Mouse (Mus musculus) lung, postnatal 14 days (tissue): ENCODE measurements at regions not wholly inside any gene's neighbourhood (a gene's known extent, or its start where the extent isn't known, plus 50 kb on each side); places are given as distances from the start of the nearest gene placed in this dataset.

Experiments used
- DNase-seq: peaks from one replicate; pipeline ENCODE4 v3.0.0; 2021

DNA sequence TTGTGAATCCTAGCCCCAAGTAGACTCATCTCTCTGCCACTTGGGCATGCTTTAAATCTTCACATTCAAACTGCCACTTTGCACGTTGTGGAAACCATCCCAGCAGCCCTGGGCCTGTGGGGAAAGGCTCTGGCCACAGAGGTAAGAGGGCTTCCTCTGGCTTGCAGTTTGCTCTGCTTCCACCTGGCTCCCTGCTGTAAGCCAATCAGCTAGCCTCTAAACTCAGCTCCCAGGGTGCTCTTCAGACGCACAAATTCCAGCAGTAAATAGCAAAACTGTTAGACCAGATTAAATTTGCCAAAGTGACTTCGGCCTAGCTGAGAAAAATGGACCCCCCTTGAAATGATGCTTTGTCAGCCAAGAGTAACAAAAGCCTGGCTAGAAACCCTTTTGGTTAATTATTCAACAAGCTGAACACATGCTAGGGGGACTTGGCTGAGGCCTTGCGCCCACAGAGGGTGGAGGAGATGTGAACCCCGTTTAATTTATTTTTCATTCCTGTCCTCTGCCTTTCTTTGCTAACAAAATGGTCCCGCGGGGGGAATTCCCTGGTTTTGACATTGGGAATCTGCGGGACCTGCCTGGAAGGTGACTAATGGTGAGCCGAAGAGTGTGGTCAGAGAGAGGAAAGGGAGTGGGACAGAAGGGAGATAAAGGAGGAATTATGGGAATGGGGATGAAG, 84.1 kb upstream of the Cops8 start:
- no peak for DNase-seq

DNA sequence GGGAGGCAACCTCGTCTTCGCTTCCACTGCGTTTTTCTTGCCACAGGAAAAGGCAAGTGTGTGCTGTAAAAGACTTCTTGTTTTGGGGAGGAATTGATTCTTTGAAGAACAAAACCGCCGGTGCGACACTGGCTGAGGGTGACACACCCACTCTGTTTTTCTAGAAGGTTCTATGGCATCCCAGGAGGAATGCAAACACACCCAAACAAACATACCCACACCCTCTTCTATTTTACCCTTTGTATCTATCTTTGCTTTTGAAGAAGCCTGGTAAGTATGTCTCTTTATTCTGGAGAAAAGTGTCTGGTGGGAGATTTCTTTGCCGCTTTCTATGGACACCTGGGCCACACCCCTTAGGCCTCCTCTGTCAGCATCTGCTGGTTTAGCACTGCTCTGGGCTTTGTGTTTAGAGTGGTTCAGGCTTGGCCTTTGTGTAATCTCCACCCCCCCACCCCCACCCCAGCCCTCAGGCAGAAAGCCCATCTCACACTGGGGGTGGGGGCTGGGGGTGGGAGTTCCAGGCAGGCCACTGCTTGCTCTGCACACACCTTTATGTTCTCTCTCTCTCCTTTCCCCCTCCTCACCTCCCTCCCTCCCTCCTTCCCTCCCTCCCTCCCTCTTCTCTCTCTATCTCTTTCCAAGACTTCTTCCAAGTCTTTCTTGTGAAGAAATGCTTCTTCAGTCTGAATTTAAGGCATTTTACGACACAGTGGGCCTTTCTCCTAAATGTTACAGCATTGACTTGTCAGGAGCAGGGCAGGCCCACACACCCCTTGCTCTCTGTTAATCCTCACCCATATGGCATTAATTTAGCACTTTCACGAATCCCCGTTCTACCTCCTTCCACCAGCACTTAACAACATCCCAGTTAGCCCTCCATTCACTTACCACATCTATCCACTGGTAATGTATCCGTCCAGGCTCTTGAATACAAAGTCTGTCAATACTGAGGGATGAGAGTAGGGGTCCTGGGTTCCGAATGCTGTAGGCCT, 83.2 kb upstream of the Cops8 start:
- DNase-seq, result no peak

DNA sequence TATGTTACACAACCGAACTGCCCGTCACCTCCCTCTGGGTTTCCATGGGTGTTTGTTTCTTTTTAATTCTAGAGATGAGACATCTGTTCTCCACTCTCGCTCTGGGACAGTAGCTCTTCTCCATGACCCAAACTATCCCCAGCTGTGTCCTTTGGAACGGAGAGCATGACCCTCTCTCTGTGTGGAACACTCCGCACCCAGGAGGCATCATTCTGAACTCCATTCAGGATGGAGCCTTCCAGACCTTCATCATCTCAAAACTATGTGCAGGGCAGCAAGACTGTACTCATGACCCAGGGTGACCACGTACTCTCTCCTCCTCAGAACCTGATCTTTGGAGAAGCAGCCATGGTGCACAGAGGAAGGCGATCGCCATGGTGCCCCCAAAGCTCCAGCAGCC, 80.5 kb upstream of the Cops8 start:
- no peak for DNase-seq

DNA sequence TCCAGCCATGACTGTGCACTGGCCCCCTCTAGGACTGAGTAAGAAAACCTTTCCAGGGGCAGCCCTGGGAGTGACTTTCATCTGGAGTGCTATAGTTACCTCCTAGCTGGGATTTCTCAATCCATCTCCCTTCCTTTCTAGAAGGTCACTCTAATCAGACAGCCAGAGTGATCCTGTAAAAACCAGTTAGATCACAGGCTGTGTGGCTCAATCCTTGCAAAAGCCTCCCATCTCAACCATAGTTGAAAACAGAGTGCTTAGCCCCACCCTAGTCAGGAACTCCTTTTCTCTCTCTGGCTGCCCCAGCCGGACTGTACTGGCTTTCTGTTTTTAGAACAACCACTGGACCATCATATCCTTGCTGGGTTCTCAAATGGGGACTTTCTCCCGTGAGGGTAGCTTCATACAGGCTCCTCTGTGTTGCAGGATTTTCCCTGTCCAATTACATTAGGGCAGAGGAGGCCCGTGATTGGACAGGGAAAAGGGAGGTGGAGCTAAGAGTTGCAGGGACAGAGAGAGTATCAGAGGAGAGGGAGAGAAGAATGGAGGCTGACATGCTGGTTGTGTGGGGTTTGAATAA, 78.0 kb upstream of the Cops8 start:
- DNase-seq, result no peak

DNA sequence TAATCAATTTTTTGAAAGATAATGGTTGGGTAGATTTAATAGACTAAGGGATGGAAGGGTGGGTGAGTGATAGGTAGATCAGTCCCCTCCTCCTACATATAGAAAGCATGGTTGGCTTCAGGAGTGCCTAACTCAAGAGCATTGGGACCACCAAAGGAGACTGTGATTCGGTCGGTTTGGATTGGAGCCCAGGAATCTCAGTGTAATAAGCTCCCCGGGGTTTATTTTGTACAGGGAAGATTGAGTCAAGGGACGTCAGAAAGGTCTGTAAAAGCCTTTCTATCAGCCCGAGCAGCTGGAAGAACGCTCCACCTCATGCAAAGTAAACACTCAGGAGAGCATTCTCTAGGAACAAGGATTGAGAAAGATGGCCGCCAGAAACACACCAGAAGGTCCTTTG, 76.5 kb upstream of the Cops8 start:
- no peak for DNase-seq

DNA sequence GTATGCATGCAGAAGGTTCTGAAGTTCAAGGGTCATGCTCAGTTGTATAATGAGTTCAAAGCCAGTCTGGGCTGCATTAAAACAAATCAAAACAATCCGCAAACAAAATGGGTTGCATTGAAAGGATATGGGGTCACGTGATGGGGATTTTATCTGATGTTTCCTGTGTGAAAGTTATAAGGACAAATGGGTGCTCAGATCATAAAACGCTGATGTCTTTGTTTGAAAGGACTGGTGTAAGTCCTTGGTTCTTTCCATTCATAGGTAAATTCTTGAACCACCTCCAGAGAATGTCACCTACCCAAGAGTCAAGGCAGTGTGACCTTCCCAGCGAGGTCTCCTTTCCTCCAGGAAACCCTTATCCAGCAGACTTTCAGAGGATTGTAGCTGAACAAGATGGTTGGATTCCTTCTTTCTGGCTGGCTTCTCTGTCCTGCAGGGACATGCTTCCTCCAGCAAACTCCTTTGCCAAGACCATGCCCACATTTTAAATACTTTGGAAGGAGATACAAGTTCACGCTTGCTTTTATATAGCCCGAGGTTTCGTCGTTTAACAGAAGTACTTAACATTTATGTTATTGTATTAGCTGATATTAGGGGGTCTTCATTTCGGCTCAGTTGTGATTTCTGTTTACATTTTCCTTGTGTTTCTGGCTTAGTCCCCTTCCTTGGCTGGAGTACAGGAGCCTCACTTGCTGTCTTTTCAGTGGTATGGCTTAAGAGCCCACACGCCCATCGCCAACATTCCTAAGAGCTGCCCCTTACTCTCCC, 74.6 kb upstream of the Cops8 start:
- no peak for DNase-seq

DNA sequence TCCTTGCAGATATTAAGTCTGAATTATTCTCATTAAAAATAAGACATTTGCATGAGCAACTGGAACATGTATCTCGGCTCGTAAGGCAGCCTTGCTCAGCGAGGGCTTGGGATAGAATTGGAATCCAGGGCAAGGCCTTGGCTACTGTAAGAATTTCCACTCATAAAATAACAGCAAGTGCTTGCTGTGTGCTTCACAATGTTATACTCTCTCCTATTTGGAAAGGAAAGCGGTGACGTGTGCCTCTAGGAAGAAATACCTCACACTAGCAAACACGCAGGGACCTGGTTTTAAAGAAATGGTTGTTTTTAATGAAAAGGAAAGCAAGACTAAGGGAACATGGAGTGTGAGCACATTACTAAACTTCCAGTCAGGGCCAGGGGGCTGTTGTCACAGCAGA, 69.3 kb upstream of the Cops8 start:
- no peak for DNase-seq

DNA sequence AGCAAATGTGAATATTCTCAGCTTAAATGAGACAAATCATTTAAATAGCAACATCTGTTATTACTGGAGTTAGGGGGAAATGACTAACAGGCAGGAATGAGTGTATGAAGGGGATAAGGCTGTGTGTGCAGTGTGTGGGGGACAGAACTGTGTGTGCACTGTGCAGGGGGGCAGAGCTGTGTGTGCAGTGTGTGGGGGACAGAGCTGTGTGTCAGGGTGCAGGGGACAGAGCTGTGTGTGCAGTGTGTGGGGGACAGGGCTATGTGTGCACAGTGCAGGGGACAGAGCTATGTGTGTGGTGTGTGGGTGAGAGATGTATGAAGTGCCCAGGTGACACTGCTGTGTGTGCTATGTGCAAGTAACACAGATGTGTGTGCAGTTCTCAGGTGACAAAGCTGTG, 66.7 kb upstream of the Cops8 start:
- DNase-seq, result no peak

DNA sequence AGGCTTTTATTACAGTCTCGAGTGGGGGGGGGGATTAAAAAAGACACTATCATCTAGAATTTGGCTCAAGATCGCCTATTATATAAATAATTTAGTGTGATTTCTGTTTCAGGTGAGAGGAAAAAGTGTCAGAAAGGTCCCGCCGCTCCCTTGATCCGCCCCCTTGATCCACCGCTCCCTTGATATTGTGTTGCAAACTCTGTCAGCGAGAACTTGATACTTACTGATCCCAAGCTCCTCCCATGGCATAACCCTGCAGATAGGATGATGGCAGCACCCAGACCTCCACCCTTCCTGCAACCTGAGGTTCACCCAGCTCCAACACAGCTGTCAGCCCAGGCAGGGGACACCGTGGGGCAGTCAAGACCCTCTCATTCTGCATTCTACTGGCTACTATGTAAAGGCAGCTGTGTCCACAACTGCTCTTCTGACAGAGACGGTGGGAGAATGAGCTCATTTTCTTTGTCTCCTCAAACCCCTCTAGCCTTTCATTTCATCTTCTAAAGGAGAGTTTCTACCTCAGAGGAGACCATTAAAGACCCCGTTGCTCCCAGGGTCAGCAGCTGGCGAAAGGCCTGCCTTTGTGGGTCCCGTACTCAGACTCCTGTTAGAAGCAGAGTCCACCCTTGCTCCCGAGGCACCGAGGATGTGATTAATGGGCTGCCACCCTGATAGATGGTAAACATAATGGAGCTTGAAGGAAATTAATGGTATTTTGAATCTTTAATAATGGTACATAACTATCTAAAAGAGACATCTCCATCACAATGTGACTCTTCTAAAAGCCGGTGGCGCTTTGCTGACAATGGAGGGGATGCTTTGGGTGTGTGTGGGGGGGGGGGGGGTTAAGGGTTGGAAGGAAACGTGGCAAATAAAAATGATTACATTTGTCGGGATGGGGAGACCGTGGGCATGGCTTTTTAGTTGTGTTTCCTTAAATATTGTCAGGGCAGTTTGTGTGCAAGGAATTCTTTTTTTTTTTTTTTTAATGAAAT, 58.7 kb upstream of the Cops8 start:
- DNase-seq, result no peak

DNA sequence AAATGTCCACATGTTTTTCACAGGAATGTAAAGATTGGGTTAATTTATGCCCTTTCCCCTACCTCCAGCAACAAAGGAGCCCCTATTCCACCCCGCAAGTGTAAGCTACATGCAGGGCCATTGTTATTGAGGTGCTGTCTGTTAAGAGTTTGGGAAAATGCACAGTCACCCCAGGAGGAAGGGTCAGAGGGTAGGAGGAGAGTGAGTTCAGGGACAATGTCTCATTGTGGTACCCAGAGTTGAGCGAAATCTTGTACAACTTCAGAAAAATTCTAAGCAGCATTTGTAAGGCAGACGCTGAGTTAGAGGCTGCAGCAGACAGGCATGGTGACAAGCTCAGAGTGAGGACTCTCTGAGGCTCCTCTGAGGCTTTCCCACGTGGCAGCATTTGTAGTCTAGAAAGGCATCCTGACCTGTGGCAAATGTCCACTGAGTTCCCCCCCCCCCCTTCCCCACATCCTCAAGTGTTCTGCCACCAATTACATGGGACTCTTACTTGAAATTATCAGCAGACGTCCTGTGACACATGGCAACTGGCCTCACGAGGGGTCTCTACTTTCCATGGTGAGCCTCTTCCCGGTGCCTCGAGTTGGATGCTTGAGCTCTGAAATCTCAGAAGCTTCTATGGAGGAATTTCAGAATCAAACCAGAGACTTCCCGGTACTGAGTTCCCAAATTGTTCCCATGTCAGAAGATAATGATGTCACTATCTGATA, 57.8 kb upstream of the Cops8 start:
- no peak for DNase-seq

DNA sequence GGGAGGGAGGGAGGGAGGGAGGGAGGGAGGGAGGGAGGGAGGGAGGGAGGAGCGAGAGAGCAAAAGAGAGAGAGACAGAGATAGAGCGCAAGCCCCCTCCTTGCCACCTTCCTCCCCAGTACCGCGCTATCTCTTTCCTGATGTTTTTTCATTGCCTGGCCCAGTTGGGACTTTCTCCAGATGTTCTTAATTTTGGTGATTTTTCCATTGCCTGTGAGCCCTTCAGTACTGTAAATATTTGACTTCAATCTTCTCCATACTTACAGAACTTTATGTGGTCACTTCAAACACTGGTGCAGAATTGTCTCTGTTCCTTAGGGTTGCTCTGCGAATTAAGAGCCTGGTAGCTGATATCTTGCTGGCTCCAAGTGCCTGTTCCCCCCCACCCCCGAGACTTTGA, 50.1 kb upstream of the Cops8 start:
- no peak for DNase-seq
